Mouse (Mus musculus): Measurements from ENCODE around the gene Camk2g. TPM values are rescaled to one million over a fixed set of nuclear protein-coding genes. Genes with fewer than 3 reads are reported as not detected.

Camk2g gene
- total RNA-seq, 2 experiments from 2014 or later = 29.1 to 47.5 TPM

GRCm38 (mm10) chr14:20809349-20809748 lies 15.5 kb upstream of the Camk2g start:
- ATAC-seq (replicated peaks; ENCODE audit: poor library complexity) = no peak

GRCm38 (mm10) chr14:20806116-20806840 lies 12.4 kb upstream of the Camk2g start:
- ATAC-seq (replicated peaks; ENCODE audit: poor library complexity) = no peak

- ATAC-seq (replicated peaks; ENCODE audit: poor library complexity) = no peak
These were observed 11.2 kb upstream of the Camk2g start for GRCm38 (mm10) chr14:20804964-20805672.

- no peak for ATAC-seq (replicated peaks; ENCODE audit: poor library complexity)
These were observed 10.6 kb upstream of the Camk2g start for GRCm38 (mm10) chr14:20804481-20804880.

GRCm38 (mm10) chr14:20803606-20803938 lies 9.7 kb upstream of the Camk2g start:
- ATAC-seq (replicated peaks; ENCODE audit: poor library complexity) = peak; percentile 90

- ATAC-seq (replicated peaks; ENCODE audit: poor library complexity) = peak; percentile 28; the same call in 1 of the 2 replicates
These were observed 9.2 kb upstream of the Camk2g start for GRCm38 (mm10) chr14:20802926-20803605.

- peak; percentile 78 for ATAC-seq (replicated peaks; ENCODE audit: poor library complexity)
These were observed 4.9 kb upstream of the Camk2g start for GRCm38 (mm10) chr14:20798761-20799160.

- ATAC-seq (replicated peaks; ENCODE audit: poor library complexity) = no peak
These were observed 4.4 kb upstream of the Camk2g start for GRCm38 (mm10) chr14:20798300-20798699.

- no peak for ATAC-seq (replicated peaks; ENCODE audit: poor library complexity)
These were observed 2.8 kb upstream of the Camk2g start for GRCm38 (mm10) chr14:20796643-20797042.

- ATAC-seq (replicated peaks; ENCODE audit: poor library complexity) = no peak
These were observed 2.3 kb upstream of the Camk2g start for GRCm38 (mm10) chr14:20796170-20796569.

- ATAC-seq (replicated peaks; ENCODE audit: poor library complexity) = no peak
These were observed 1.7 kb upstream of the Camk2g start for GRCm38 (mm10) chr14:20795423-20796152.

GRCm38 (mm10) chr14:20794589-20794988 lies 701 bp upstream of the Camk2g start:
- ATAC-seq (replicated peaks; ENCODE audit: poor library complexity) = no peak

GRCm38 (mm10) chr14:20792922-20793757 lies 748 bp downstream of the Camk2g start:
- ATAC-seq (replicated peaks; ENCODE audit: poor library complexity) = no peak

- ATAC-seq (replicated peaks; ENCODE audit: poor library complexity) = no peak
These were observed 1.5 kb downstream of the Camk2g start for GRCm38 (mm10) chr14:20792243-20792921.

GRCm38 (mm10) chr14:20791511-20792242 lies 2.2 kb downstream of the Camk2g start:
- peak; percentile 29; the same call in 1 of the 2 replicates for ATAC-seq (replicated peaks; ENCODE audit: poor library complexity)

- no peak for ATAC-seq (replicated peaks; ENCODE audit: poor library complexity)
These were observed 2.9 kb downstream of the Camk2g start for GRCm38 (mm10) chr14:20790996-20791395.

GRCm38 (mm10) chr14:20790445-20790844 lies 3.4 kb downstream of the Camk2g start:
- no peak for ATAC-seq (replicated peaks; ENCODE audit: poor library complexity)

- no peak for ATAC-seq (replicated peaks; ENCODE audit: poor library complexity)
These were observed 4.3 kb downstream of the Camk2g start for GRCm38 (mm10) chr14:20789593-20789992.

- ATAC-seq (replicated peaks; ENCODE audit: poor library complexity) = no peak
These were observed 5.7 kb downstream of the Camk2g start for GRCm38 (mm10) chr14:20788151-20788550.
